Mouse (Mus musculus) liver, embryonic 14.5 days (tissue): Measurements from ENCODE around the gene Lcn3.

Experiments used
- CTCF ChIP-seq: IDR thresholded peaks from 2 replicates; pipeline ENCODE4 v1.5.1; 2016; ENCODE audit warnings: antibody characterized with exemption, low read depth, control low read depth
- EP300 ChIP-seq: IDR thresholded peaks from 2 replicates; pipeline ENCODE4 v1.6.1; 2016; ENCODE audit warnings: antibody characterized with exemption, low read depth

DNA sequence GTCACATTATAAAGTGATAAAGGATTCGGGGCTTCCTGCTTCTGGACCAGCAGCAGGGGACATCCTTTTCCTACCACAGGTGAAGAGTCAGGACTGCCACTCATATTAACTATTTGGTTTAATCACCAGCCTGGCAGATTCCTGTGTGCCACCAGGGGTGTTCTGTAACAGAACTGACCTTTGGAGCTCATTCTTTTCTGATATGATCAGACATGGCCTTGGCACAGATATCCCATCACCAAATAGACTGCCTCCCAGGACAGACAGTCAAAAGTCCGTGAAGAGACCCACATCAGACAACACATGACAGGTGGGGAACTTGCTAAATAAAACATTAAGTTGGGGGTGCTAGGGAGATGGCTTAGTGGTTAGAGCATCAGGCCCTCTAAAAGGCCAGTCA is 46.3 kb downstream of the Lcn3 start:
- no peak for TF ChIP-seq CTCF
- no peak for TF ChIP-seq EP300
